Mouse (Mus musculus) granulocyte monocyte progenitor cell, adult 5-6 weeks (primary cell): ENCODE measurements around the gene Tlk2. TPM values are rescaled to one million over a fixed set of nuclear protein-coding genes. Genes with fewer than 3 reads are reported as not detected.

Experiments used
- ATAC-seq: replicated peaks from 2 replicates; pipeline ENCODE4 v1.8.0; 2016; ENCODE audit warnings: mild to moderate bottlenecking, moderate TSS enrichment, inconsistent platforms; ENCODE audit not compliant: poor library complexity, severe bottlenecking
- total RNA-seq, 2 experiments: library from RNA; stranded (forward) in 1 of 2; stranded (reverse) in 1 of 2; fragments of 200-712, 200-1000 nt in 1 of 2; fragments of >200 nt in 1 of 2; fragmentation: Nextera tagmentation in 1 of 2; gene quantifications; 2 replicates each; pipeline ENCODE4 v1.2.3; 2014 to 2017

Gene Tlk2
- total RNA-seq, 2 experiments from 2014 or later = 41.2 to 43.8 TPM

GRCm38 (mm10) chr11:105310197-105310596, 131.6 kb downstream of the Tlk2 start:
- ATAC-seq = no peak

- peak; percentile 96 for ATAC-seq
Observed at GRCm38 (mm10) chr11:105311291-105311975, 132.8 kb downstream of the Tlk2 start.

- no peak; the same call in 1 of the 2 replicates for ATAC-seq
Observed at GRCm38 (mm10) chr11:105312311-105312942, 133.8 kb downstream of the Tlk2 start.

- ATAC-seq = no peak
Observed at GRCm38 (mm10) chr11:105312972-105313632, 134.5 kb downstream of the Tlk2 start.

- no peak for ATAC-seq
Observed at GRCm38 (mm10) chr11:105313633-105314014, 135.0 kb downstream of the Tlk2 start.

- no peak for ATAC-seq
Observed at GRCm38 (mm10) chr11:105315296-105315695, 136.7 kb downstream of the Tlk2 start.

- no peak for ATAC-seq
Observed at GRCm38 (mm10) chr11:105316121-105316520, 137.5 kb downstream of the Tlk2 start.

GRCm38 (mm10) chr11:105317769-105318168, 139.2 kb downstream of the Tlk2 start:
- ATAC-seq = no peak

GRCm38 (mm10) chr11:105321090-105321489, 142.5 kb downstream of the Tlk2 start:
- no peak for ATAC-seq

- ATAC-seq = no peak
Observed at GRCm38 (mm10) chr11:105323530-105323929, 144.9 kb downstream of the Tlk2 start.

- no peak for ATAC-seq
Observed at GRCm38 (mm10) chr11:105327101-105327500, 148.5 kb downstream of the Tlk2 start.

- no peak for ATAC-seq
Observed at GRCm38 (mm10) chr11:105329962-105330361, 151.4 kb downstream of the Tlk2 start.

GRCm38 (mm10) chr11:105331129-105331528, 152.5 kb downstream of the Tlk2 start:
- ATAC-seq = no peak

- ATAC-seq = no peak
Observed at GRCm38 (mm10) chr11:105331732-105332131, 153.1 kb downstream of the Tlk2 start.

- ATAC-seq = peak; percentile 45
Observed at GRCm38 (mm10) chr11:105332468-105332867, 153.9 kb downstream of the Tlk2 start.

Other genes starting within 250 kb of the Tlk2 start
- not detected in 2 replicates for gene Efcab3, start 115.2 kb upstream of the Tlk2 start, total RNA-seq (2014; fragmentation: Nextera tagmentation)
- gene Efcab3, start 115.2 kb upstream of the Tlk2 start, total RNA-seq (2017) = not detected in 2 replicates
- 24.2 and 31.4 TPM in 2 replicates for gene Mettl2, start 52.4 kb upstream of the Tlk2 start, total RNA-seq (2014; fragmentation: Nextera tagmentation)
- gene Mettl2, start 52.4 kb upstream of the Tlk2 start, total RNA-seq (2017) = 19.8 and 30.5 TPM in 2 replicates
- gene Gm10842, start 31.9 kb upstream of the Tlk2 start, total RNA-seq (2014; fragmentation: Nextera tagmentation) = not detected in 2 replicates
- 3.1 TPM in 1 of 2 replicates, not detected in the other for gene Gm10842, start 31.9 kb upstream of the Tlk2 start, total RNA-seq (2017)
- gene Mrc2, start 113.8 kb downstream of the Tlk2 start, total RNA-seq (2014; fragmentation: Nextera tagmentation) = not detected in 2 replicates
- not detected in 2 replicates for gene Mrc2, start 113.8 kb downstream of the Tlk2 start, total RNA-seq (2017)